Mouse (Mus musculus): ENCODE measurements around the gene Olfr1192-ps1.
"Not testable (repeated sequence)": the region's sequence is repeated elsewhere in the genome, so short reads cannot be mapped to it uniquely, and the experiment has no call there.

The Olfr1192-ps1 gene

DNA sequence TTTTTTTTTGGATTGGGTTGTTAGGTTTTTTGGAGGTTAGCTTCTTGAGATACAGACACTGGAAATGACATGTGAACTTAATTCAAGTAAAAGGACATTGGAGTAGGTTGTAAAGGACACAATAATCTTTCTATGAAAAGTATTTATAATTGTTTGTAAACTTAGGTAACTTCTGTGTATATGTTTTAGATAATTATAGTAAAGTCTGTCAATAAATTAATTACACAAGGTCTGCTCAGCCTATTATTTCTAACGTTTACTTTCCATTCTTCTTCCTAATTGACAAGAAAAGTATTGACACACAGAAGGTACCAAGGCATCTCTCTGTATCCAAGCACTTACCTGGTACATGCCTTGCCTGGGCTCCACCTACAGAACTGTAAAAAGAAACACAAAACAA is at the start of gene Olfr1192-ps1:
Gene Olfr1192-ps1, plus strand, starts transcription at position 301 of the 400 bp plus-strand sequence.
- no peak for DNase-seq (ENCODE audit: low read depth, low spot score)

GRCm38 (mm10) chr2:88640242-88640641 is 8.1 kb upstream of the Olfr1192-ps1 start, which contains the start of gene Olfr1191-ps1:
Olfr1191-ps1 (plus strand) TSS chr2:88640542.
- DNase-seq (ENCODE audit: low read depth, low spot score), result not testable (repeated sequence)

DNA sequence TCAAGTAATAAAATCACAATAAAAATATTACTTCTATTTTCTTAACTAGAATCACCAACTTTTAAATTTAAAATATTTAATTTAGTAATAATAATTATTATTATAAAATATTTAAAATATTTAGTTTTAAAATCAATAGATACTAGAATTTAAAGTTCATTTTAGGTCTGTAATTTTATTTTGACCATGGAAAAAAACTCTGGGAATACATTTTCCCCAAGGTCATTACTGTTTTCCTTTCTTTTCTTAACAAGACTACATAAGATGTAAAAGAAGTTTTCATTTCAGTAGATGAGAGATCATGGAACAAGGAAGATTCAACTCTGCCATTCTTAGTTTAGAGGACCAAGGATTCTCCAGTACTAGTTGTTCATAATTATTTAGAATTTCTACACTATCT is 27.0 kb downstream of the Olfr1192-ps1 start, which contains the start of gene Olfr1193:
Gene Olfr1193, plus strand, starts transcription at position 301 of the 400 bp plus-strand sequence.
- not testable (repeated sequence) for DNase-seq (ENCODE audit: low read depth, low spot score)

GRCm38 (mm10) chr2:88689087-88689486 is 40.8 kb downstream of the Olfr1192-ps1 start, which contains the start of gene Olfr1195:
Olfr1195 (minus strand) TSS chr2:88689187.
- no peak for DNase-seq (ENCODE audit: low read depth, low spot score)

DNA sequence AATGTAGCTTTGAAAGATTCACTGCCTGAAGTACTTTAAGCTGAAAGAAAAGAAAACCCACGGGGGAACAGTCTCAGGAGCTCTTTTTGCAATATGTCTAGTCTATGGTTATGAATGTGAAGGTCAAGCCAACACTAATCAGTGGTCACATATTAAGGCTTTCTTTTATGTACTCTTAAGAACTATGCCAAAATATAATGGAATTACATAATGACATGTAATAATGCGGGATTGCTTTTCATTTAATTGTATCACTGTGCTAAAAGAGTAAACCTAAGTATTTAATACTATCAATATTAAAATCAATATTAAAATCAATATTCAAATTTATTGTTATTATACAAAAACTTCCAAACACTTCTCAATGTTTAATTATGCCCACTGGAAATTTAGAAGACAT is 56.2 kb downstream of the Olfr1192-ps1 start, which contains the start of gene Olfr1196:
Gene Olfr1196, minus strand, starts transcription at position 101 of the 400 bp plus-strand sequence.
- no peak for DNase-seq (ENCODE audit: low read depth, low spot score)
